Mouse (Mus musculus) limb, embryonic 11.5 days (tissue): ENCODE data around the gene Psmc2. TPM values are rescaled to one million over a fixed set of nuclear protein-coding genes. Genes with fewer than 3 reads are reported as not detected.

Experiments used
- ATAC-seq: fragments of 200-750 bp; cut with Nextera tagmentation; 2 replicates; pipeline ENCODE4 v1.8.0; 2017; ENCODE audit warnings: low read depth; ENCODE audit not compliant: insufficient number of reproducible peaks, low FRiP score, low TSS enrichment
- DNase-seq: peaks from one replicate; pipeline ENCODE4 v3.0.0-alpha.2; 2015; ENCODE audit warnings: low spot score
- H3K27ac ChIP-seq: fragments of 300-500 bp; sonication (generic); replicated peaks from 2 replicates; pipeline ENCODE4 v1.5.1; 2014; ENCODE audit warnings: low read depth, mild to moderate bottlenecking, low read length
- H3K27me3 ChIP-seq: fragments of 300-500 bp; sonication (generic); 2 replicates; pipeline ENCODE4 v1.6.1; 2014; ENCODE audit warnings: mild to moderate bottlenecking, low read length, mixed read lengths; ENCODE audit not compliant: control insufficient read depth, insufficient read depth
- H3K36me3 ChIP-seq: fragments of 300-500 bp; sonication (generic); 2 replicates; pipeline ENCODE4 v1.6.1; 2014; ENCODE audit warnings: mild to moderate bottlenecking, low read length, moderate library complexity, mixed read lengths; ENCODE audit not compliant: control insufficient read depth, insufficient read depth
- H3K4me1 ChIP-seq: fragments of 300-500 bp; sonication (generic); 2 replicates; pipeline ENCODE4 v1.6.1; 2014; ENCODE audit warnings: low read length, mixed read lengths; ENCODE audit not compliant: control insufficient read depth, insufficient read depth
- H3K4me2 ChIP-seq: fragments of 300-500 bp; sonication (generic); 2 replicates; pipeline ENCODE4 v1.6.1; 2014; ENCODE audit warnings: low read depth, mild to moderate bottlenecking, moderate library complexity; ENCODE audit not compliant: severe bottlenecking
- H3K4me3 ChIP-seq: fragments of 300-500 bp; sonication (generic); 2 replicates; pipeline ENCODE4 v1.5.1; 2014; ENCODE audit warnings: low read depth, low read length
- H3K9ac ChIP-seq: fragments of 300-500 bp; sonication (generic); 2 replicates; pipeline ENCODE4 v1.6.1; 2014; ENCODE audit warnings: mild to moderate bottlenecking, low read length
- H3K9me3 ChIP-seq: fragments of 300-500 bp; sonication (generic); 2 replicates; pipeline ENCODE4 v1.6.1; 2016; ENCODE audit warnings: low read length; ENCODE audit not compliant: control insufficient read depth
- WGBS: fragments of 180-500 bp; shearing (Covaris S2); extraction: QIAGEN DNeasy Blood & Tissue Kit; methylation state at CpG from one replicate; pipeline ENCODE4 v1.1.7; 2014; 5-methylcytosine and 5-hydroxymethylcytosine counted together
- polyA plus RNA-seq: library from polyadenylated mRNA; unstranded; fragments of >200 nt; fragmentation: Nextera tagmentation; extraction: Ambion mirVana; gene quantifications from 2 replicates; pipeline ENCODE4 v1.2.1, GENCODE M21; 2014

Psmc2 gene
- polyA plus RNA-seq, result 230 and 231 TPM in 2 replicates

DNA sequence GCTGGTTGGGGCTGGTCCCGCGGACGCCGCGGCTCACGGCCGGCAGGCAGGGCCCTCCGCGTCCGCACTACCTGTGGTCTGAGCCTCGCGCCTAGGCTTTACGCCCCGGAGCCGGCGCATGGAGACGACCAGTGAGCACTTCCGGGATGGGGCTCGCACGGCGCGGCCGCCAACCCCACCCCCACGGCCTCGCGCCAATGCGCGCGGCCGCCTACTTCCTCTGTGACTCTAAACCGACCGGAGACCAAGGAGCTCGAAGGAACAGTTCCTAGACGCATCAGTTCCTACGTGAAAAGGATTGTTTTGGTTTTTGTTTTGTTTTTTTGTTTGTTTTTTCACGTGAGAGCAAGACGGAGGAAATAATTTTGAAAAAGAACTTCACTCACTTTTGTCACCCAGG lies at the start of gene Psmc2, which contains the start of gene Dnajc2:
TSS of gene Psmc2 (plus strand) at position 231 of the 400 bp plus-strand sequence.
TSS of gene Dnajc2 (minus strand) at position 199 of the 400 bp plus-strand sequence.
- Histone ChIP-seq H3K27me3 (no peaks in the 10 kb centered on the region), H3K4me3 (peak within 1 kb of the TSS; percentile 97), H3K9ac (peak within 1 kb of the TSS; percentile 81), H3K4me2 (peak within 1 kb of the TSS; percentile 94), H3K4me1 (no peaks in the 10 kb centered on the region; the same call in 1 of the 2 replicates), H3K36me3 (peaks cover 5% of the 10 kb centered on the region), H3K9me3 (no peaks in the 10 kb centered on the region), H3K27ac (peak within 1 kb of the TSS; percentile 47; the same call in 1 of the 2 replicates)
- under 1% methylated on average over 37 of the region's 37 CpGs for WGBS
- DNase-seq (peak; percentile 92), ATAC-seq (peak; percentile 91)

- H3K4me2 ChIP-seq, result 0 out of 2 replicates have a peak overlapping the region, but pooled peaks have one; percentile 4
- H3K4me1 ChIP-seq, result peaks cover 3% of the 10 kb centered on the region; the same call in 1 of the 2 replicates
- WGBS, result 36% methylated on average over 10 of the region's 10 CpGs
- peak; percentile 73 for DNase-seq
- H3K36me3 ChIP-seq, result peaks cover 5% of the 10 kb centered on the region
- no peaks in the 10 kb centered on the region for H3K9me3 ChIP-seq
- H3K27me3 ChIP-seq, result no peaks in the 10 kb centered on the region
- no peak overlapping the region for H3K27ac ChIP-seq
- no peak overlapping the region for H3K9ac ChIP-seq
- no peak for ATAC-seq
- H3K4me3 ChIP-seq, result no peak overlapping the region
Measured at GRCm38 (mm10) chr5:21735584-21735983, 49.5 kb upstream of the Psmc2 start.

GRCm38 (mm10) chr5:21736046-21736445 lies 49.0 kb upstream of the Psmc2 start:
- Histone ChIP-seq H3K4me3 (no peak overlapping the region), H3K27ac (no peak overlapping the region), H3K4me1 (peaks cover 3% of the 10 kb centered on the region; the same call in 1 of the 2 replicates), H3K27me3 (no peaks in the 10 kb centered on the region), H3K36me3 (peaks cover 5% of the 10 kb centered on the region), H3K9me3 (no peaks in the 10 kb centered on the region), H3K9ac (no peak overlapping the region), H3K4me2 (no peak overlapping the region)
- ATAC-seq, result no peak
- WGBS, result 85% methylated on average over 11 of the region's 11 CpGs
- no peak for DNase-seq

DNA sequence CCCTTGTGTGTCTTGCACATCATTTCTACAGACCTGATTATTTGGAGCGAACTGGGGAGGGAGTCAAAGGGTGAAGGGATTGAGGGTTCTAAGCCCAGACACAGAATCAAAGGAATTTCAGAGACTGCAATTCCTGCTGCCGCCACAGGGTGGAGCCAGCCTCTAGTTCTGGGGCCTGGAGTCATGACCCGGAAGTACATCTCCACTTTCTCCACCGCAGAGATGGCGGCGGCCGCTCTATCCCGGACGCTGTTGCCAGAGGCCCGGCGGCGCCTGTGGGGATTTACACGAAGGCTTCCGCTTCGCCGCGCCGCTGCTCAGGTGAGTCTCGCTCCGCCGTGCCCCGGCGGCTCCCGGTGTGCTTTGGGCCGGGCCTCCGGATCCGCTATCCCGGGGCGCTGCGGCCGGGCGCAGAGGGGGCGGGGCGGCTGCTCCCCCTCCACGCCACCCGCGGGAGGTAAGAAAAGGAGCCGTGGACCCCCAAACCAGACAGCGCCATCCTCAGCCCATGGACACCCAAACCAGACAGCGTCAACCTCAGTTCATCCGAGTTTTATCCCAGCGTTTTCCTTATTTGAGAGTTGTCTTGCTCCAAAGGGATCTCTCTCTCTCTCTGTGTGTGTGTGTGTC lies 48.0 kb upstream of the Psmc2 start, which contains the start of gene Pmpcb:
TSS of gene Pmpcb (plus strand) at position 186 of the 630 bp plus-strand sequence.
- Histone ChIP-seq H3K4me2 (peak within 1 kb of the TSS; percentile 52), H3K4me3 (peak within 1 kb of the TSS; percentile 79), H3K27ac (peak within 1 kb of the TSS; percentile 49; the same call in 1 of the 2 replicates), H3K36me3 (peaks cover 5% of the 10 kb centered on the region), H3K27me3 (no peaks in the 10 kb centered on the region), H3K9me3 (no peaks in the 10 kb centered on the region), H3K9ac (peak within 1 kb of the TSS; percentile 66), H3K4me1 (peaks cover 3% of the 10 kb centered on the region; the same call in 1 of the 2 replicates)
- under 1% methylated on average over 42 of the region's 42 CpGs for WGBS
- DNase-seq (peak; percentile 92), ATAC-seq (peak; percentile 83)

DNA sequence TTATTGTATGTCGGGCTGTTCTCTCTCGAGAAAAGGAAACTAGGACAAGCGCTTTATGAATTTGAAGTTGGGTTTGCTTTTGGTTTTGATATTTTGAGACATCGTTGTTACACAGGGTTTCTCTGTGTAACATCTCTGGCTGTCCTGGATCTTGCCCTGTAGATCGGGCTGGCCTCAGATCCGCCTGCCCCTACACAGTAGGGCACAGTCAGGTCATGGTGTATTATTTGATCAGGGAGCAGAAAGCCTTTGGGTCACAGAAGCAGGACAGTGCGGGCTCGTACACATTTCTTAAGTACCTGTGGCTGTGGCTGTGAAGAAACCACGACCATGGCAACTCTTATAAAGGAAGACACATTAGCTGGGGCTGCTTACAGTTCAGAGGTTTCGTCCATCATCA lies 47.5 kb upstream of the Psmc2 start:
- Histone ChIP-seq H3K9me3 (no peaks in the 10 kb centered on the region), H3K4me3 (peak overlapping the region; percentile 79), H3K4me1 (peaks cover 3% of the 10 kb centered on the region; the same call in 1 of the 2 replicates), H3K9ac (peak overlapping the region; percentile 66), H3K4me2 (peak overlapping the region; percentile 52), H3K27ac (no peak overlapping the region), H3K36me3 (peaks cover 5% of the 10 kb centered on the region), H3K27me3 (no peaks in the 10 kb centered on the region)
- DNase-seq, result peak; percentile 20
- WGBS, result 33% methylated on average over 10 of the region's 10 CpGs
- ATAC-seq, result peak; percentile 64; the same call in 1 of the 2 replicates

- WGBS, result 94% methylated on average over 11 of the region's 11 CpGs
- Histone ChIP-seq H3K27ac (no peak overlapping the region), H3K4me1 (peaks cover 3% of the 10 kb centered on the region; the same call in 1 of the 2 replicates), H3K36me3 (peaks cover 5% of the 10 kb centered on the region), H3K9ac (no peak overlapping the region), H3K9me3 (no peaks in the 10 kb centered on the region), H3K27me3 (no peaks in the 10 kb centered on the region), H3K4me2 (no peak overlapping the region), H3K4me3 (no peak overlapping the region)
- DNase-seq, result no peak
- no peak for ATAC-seq
Measured at GRCm38 (mm10) chr5:21739120-21739519, 46.0 kb upstream of the Psmc2 start.

DNA sequence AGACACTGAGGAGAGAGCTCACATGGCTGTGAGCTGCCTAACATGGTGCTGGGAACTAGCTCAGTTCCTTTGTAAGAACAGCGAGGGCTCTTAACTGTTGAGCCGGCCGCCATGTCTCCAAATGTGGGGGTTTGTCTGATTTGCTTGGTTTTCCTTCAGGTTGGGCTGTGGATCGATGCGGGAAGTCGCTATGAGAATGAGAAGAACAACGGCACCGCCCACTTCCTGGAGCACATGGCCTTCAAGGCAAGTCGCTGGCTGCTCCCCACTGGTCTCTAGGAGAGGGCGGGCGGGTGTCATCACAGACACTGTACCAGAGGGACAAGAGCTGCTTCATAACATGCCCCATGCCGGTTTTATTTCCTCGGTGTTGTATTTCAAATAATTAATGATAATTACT lies 45.2 kb upstream of the Psmc2 start:
- DNase-seq (peak; percentile 14), ATAC-seq (no peak)
- Histone ChIP-seq H3K4me2 (no peak overlapping the region), H3K27ac (no peak overlapping the region), H3K36me3 (peaks cover 10% of the 10 kb centered on the region), H3K4me1 (peaks cover 3% of the 10 kb centered on the region; the same call in 1 of the 2 replicates), H3K9ac (no peak overlapping the region), H3K4me3 (no peak overlapping the region), H3K9me3 (no peaks in the 10 kb centered on the region), H3K27me3 (no peaks in the 10 kb centered on the region)
- 93% methylated on average over 13 of the region's 13 CpGs for WGBS

- no peaks in the 10 kb centered on the region for H3K9me3 ChIP-seq
- H3K4me3 ChIP-seq, result no peak overlapping the region
- peaks cover 15% of the 10 kb centered on the region for H3K36me3 ChIP-seq
- ATAC-seq (no peak), DNase-seq (no peak)
- H3K9ac ChIP-seq, result no peak overlapping the region
- no peak overlapping the region for H3K4me2 ChIP-seq
- H3K27ac ChIP-seq, result no peak overlapping the region
- H3K4me1 ChIP-seq, result no peaks in the 10 kb centered on the region
- 94% methylated on average over 10 of the region's 10 CpGs for whole genome bisulfite sequencing
- H3K27me3 ChIP-seq, result no peaks in the 10 kb centered on the region
Measured at GRCm38 (mm10) chr5:21743606-21744005, 41.5 kb upstream of the Psmc2 start.
